In genomic region chrX:101639741-101640166, GRCm38 (mm10) we compare ENCODE assay signal across 8 mouse cellular contexts. TPM values are rescaled to one million over a fixed set of nuclear protein-coding genes. Genes with fewer than 3 reads are reported as not detected.
DNase-seq lines count a peak whose midpoint lies in the region; ATAC-seq lines count a peak whose summit lies in the region.

Gene Ogt, plus strand, starts transcription at chrX:101640060.

- H3K4me3 ChIP-seq in heart, embryonic 10.5 days = peak within 1 kb of the TSS; percentile 70
- peak within 1 kb of the TSS; percentile 69 for H3K4me3 ChIP-seq in kidney, embryonic 15.5 days (replicated peaks)

- H3K9me3 ChIP-seq in heart, embryonic 10.5 days = no peaks in the 10 kb centered on the region
- no peaks in the 10 kb centered on the region for H3K9me3 ChIP-seq in kidney, embryonic 15.5 days (replicated peaks)

- H3K4me2 ChIP-seq in kidney, embryonic 15.5 days = peak within 1 kb of the TSS; percentile 57

- peak within 1 kb of the TSS; percentile 91 for H3K27ac ChIP-seq in heart, embryonic 10.5 days
- H3K27ac ChIP-seq in kidney, embryonic 15.5 days = peak within 1 kb of the TSS; percentile 86

- DNase-seq in B cell, adult 2 months = peak; percentile 88 to 90
- peak; percentile 99 for DNase-seq in brain, adult 2 months (ENCODE audit: low read depth, low spot score)
- peak; percentile 94 for DNase-seq in heart, embryonic 10.5 days (ENCODE audit: low spot score)
- peak; percentile 89 for DNase-seq in liver
- peak; percentile 84 to 86 for DNase-seq in spleen, postnatal 4 days (ENCODE audit: low spot score in 2 of 2)

- H3K9ac ChIP-seq in kidney, embryonic 15.5 days = peak within 1 kb of the TSS; percentile 72

- peaks cover 4% of the 10 kb centered on the region; the same call in 1 of the 2 replicates for H3K36me3 ChIP-seq in heart, embryonic 10.5 days
- H3K36me3 ChIP-seq in kidney, embryonic 15.5 days = peaks cover 5% of the 10 kb centered on the region; the same call in 1 of the 2 replicates

- ATAC-seq in erythroblast, adult 5-6 weeks (replicated peaks; ENCODE audit: low FRiP score, poor library complexity, severe bottlenecking) = peak; percentile 87
- ATAC-seq in kidney, embryonic 15.5 days (replicated peaks; ENCODE audit: low FRiP score) = peak; percentile 94
- ATAC-seq in monocyte, adult 5-6 weeks (replicated peaks; ENCODE audit: insufficient number of reproducible peaks, low FRiP score, low TSS enrichment, poor library complexity, severe bottlenecking) = peak; percentile 99

- no peaks in the 10 kb centered on the region for H3K4me1 ChIP-seq in heart, embryonic 10.5 days
- H3K4me1 ChIP-seq in kidney, embryonic 15.5 days = 0 out of 2 replicates have a peak, but pooled peaks cover 4% of the 10 kb centered on the region

- H3K27me3 ChIP-seq in heart, embryonic 10.5 days (ENCODE audit: insufficient read depth, poor library complexity, severe bottlenecking) = peaks cover 36% of the 10 kb centered on the region; the same call in 1 of the 2 replicates
- H3K27me3 ChIP-seq in kidney, embryonic 15.5 days = peaks cover 55% of the 10 kb centered on the region

- WGBS in heart, embryonic 10.5 days = 11% methylated on average over 24 of the region's 24 CpGs
- 16% methylated on average over 24 of the region's 24 CpGs for WGBS in kidney, embryonic 15.5 days

RNA-seq across cellular contexts. Expression of gene Ogt, which starts in this region (rescaled TPM):
- 594 and 651 TPM in 2 replicates for total RNA-seq in erythroblast, adult 5-6 weeks (2015; ENCODE audit: low replicate concordance)
- total RNA-seq in erythroblast, adult 5-6 weeks (2017; ENCODE audit: low replicate concordance) = 467 and 535 TPM in 2 replicates
- 98.4 and 117 TPM in 2 replicates for polyA plus RNA-seq in heart, embryonic 10.5 days (2016; fragmentation: Nextera tagmentation; extraction: Ambion mirVana)
- polyA plus RNA-seq in kidney, embryonic 15.5 days (2015; fragmentation: Nextera tagmentation; extraction: Ambion mirVana) = 155 and 157 TPM in 2 replicates
- total RNA-seq in monocyte, adult 5-6 weeks (2017) = 97.1 to 210 TPM (median 107 TPM) in 3 replicates

Comparison
In these comparisons a context has a peak if more than half of its experiments do, and no peak if none do; other contexts are left out.
1. Peak in every context shown above with its lines: DNase-seq, ATAC-seq, H3K4me3 ChIP-seq and H3K27ac ChIP-seq.